In genomic region chr15:5234659-5235058, GRCm38 (mm10) we compare ENCODE assay signal across 30 mouse cellular contexts. TPM values are rescaled to one million over a fixed set of nuclear protein-coding genes. Genes with fewer than 3 reads are reported as not detected.
DNase-seq lines count a peak whose midpoint lies in the region; ATAC-seq lines count a peak whose summit lies in the region.
"Had no signal": no experiment of that assay in that cellular context is flagged by ENCODE, and none has a peak within 500 bp of the region (broad histone marks: within the 10 kb centered on the region; RNA-seq: fewer than 3 reads in every experiment).

No protein-coding gene starts in this region.

- no peaks in the 10 kb centered on the region for H3K9me3 ChIP-seq in embryonic facial prominence, embryonic 11.5 days (replicated peaks; ENCODE audit: control insufficient read depth, low read length)
- no peaks in the 10 kb centered on the region for H3K9me3 ChIP-seq in embryonic facial prominence, embryonic 10.5 days
- no peaks in the 10 kb centered on the region for H3K9me3 ChIP-seq in megakaryocyte, embryonic 14.5 days
- no peaks in the 10 kb centered on the region for H3K9me3 ChIP-seq in midbrain, embryonic 10.5 days (replicated peaks)
- H3K9me3 ChIP-seq: embryonic facial prominence, embryonic 15.5 days; forebrain, embryonic 12.5 days; hindbrain, embryonic 10.5 days; hindbrain, embryonic 15.5 days; intestine, embryonic 15.5 days; limb, embryonic 10.5 days; limb, embryonic 15.5 days; liver, embryonic 13.5 days; midbrain, embryonic 12.5 days; stomach, embryonic 15.5 days had no signal

- H3K27ac ChIP-seq in embryonic facial prominence, embryonic 11.5 days (replicated peaks; ENCODE audit: low read depth, low read length) = no peak overlapping the region
- H3K27ac ChIP-seq in embryonic facial prominence, embryonic 10.5 days (replicated peaks) = no peak overlapping the region
- H3K27ac ChIP-seq in midbrain, embryonic 10.5 days (replicated peaks) = no peak overlapping the region
- H3K27ac ChIP-seq: embryonic facial prominence, embryonic 15.5 days; forebrain, embryonic 12.5 days; hindbrain, embryonic 10.5 days; hindbrain, embryonic 15.5 days; intestine, embryonic 15.5 days; limb, embryonic 10.5 days; limb, embryonic 15.5 days; liver, embryonic 13.5 days; midbrain, embryonic 12.5 days; stomach, embryonic 15.5 days had no signal

- H3K4me2 ChIP-seq in embryonic facial prominence, embryonic 11.5 days (ENCODE audit: low read depth, low read length) = no peak overlapping the region
- H3K4me2 ChIP-seq: embryonic facial prominence, embryonic 15.5 days; forebrain, embryonic 12.5 days; intestine, embryonic 15.5 days; limb, embryonic 15.5 days; midbrain, embryonic 12.5 days; stomach, embryonic 15.5 days had no signal

- H3K4me3 ChIP-seq in embryonic facial prominence, embryonic 11.5 days (ENCODE audit: low read depth, low read length) = no peak overlapping the region
- no peak overlapping the region for H3K4me3 ChIP-seq in embryonic facial prominence, embryonic 10.5 days
- H3K4me3 ChIP-seq in megakaryocyte, embryonic 14.5 days (replicated peaks) = peak overlapping the region; percentile 5
- H3K4me3 ChIP-seq in midbrain, embryonic 10.5 days = no peak overlapping the region
- H3K4me3 ChIP-seq: embryonic facial prominence, embryonic 15.5 days; forebrain, embryonic 12.5 days; hindbrain, embryonic 10.5 days; hindbrain, embryonic 15.5 days; intestine, embryonic 15.5 days; limb, embryonic 10.5 days; limb, embryonic 15.5 days; liver, embryonic 13.5 days; midbrain, embryonic 12.5 days; stomach, embryonic 15.5 days had no signal

- WGBS in embryonic facial prominence, embryonic 11.5 days = 82% methylated on average over 16 of the region's 16 CpGs
- 80% methylated on average over 16 of the region's 16 CpGs for WGBS in embryonic facial prominence, embryonic 10.5 days
- 88% methylated on average over 16 of the region's 16 CpGs for WGBS in midbrain, embryonic 10.5 days

- no peak overlapping the region for H3K9ac ChIP-seq in embryonic facial prominence, embryonic 11.5 days (replicated peaks; ENCODE audit: low read length)
- H3K9ac ChIP-seq: embryonic facial prominence, embryonic 15.5 days; forebrain, embryonic 12.5 days; forebrain, postnatal 0 days; hindbrain, embryonic 15.5 days; intestine, embryonic 15.5 days; limb, embryonic 15.5 days; liver, embryonic 13.5 days; midbrain, embryonic 12.5 days; stomach, embryonic 15.5 days had no signal

- H3K27me3 ChIP-seq in embryonic facial prominence, embryonic 11.5 days (ENCODE audit: control insufficient read depth, insufficient read depth, low read length) = no peaks in the 10 kb centered on the region
- H3K27me3 ChIP-seq in embryonic facial prominence, embryonic 10.5 days (replicated peaks; ENCODE audit: low read depth, poor library complexity, severe bottlenecking) = 0 out of 2 replicates have a peak, but pooled peaks cover under 1% of the 10 kb centered on the region
- H3K27me3 ChIP-seq in megakaryocyte, embryonic 14.5 days (replicated peaks) = no peaks in the 10 kb centered on the region
- H3K27me3 ChIP-seq in midbrain, embryonic 10.5 days (ENCODE audit: low read depth, poor library complexity, severe bottlenecking) = 0 out of 2 replicates have a peak, but pooled peaks cover 1% of the 10 kb centered on the region
- H3K27me3 ChIP-seq: embryonic facial prominence, embryonic 15.5 days; intestine, embryonic 15.5 days; limb, embryonic 15.5 days; liver, embryonic 13.5 days; Patski; stomach, embryonic 15.5 days had no signal

- H3K4me1 ChIP-seq in embryonic facial prominence, embryonic 11.5 days (ENCODE audit: control insufficient read depth, insufficient read depth, low read length) = no peaks in the 10 kb centered on the region
- H3K4me1 ChIP-seq in embryonic facial prominence, embryonic 10.5 days = peaks cover 5% of the 10 kb centered on the region; the same call in 1 of the 2 replicates
- peaks cover 48% of the 10 kb centered on the region for H3K4me1 ChIP-seq in megakaryocyte, embryonic 14.5 days
- no peaks in the 10 kb centered on the region for H3K4me1 ChIP-seq in midbrain, embryonic 10.5 days
- H3K4me1 ChIP-seq: embryonic facial prominence, embryonic 15.5 days; forebrain, embryonic 12.5 days; hindbrain, embryonic 10.5 days; intestine, embryonic 15.5 days; limb, embryonic 10.5 days; midbrain, embryonic 12.5 days had no signal

- ATAC-seq in embryonic facial prominence, embryonic 11.5 days (replicated peaks; ENCODE audit: insufficient number of reproducible peaks, low FRiP score, low TSS enrichment, low read depth) = peak; percentile 59; the same call in 1 of the 2 replicates
- ATAC-seq in megakaryocyte, adult 5-6 weeks (ENCODE audit: poor library complexity, severe bottlenecking) = no peak
- ATAC-seq: Patski had no signal

- no peak for DNase-seq in embryonic facial prominence, embryonic 11.5 days (ENCODE audit: low spot score)
- DNase-seq in embryonic facial prominence, embryonic 10.5 days (ENCODE audit: low spot score) = no peak
- peak; percentile 23 for DNase-seq in ES-CJ7 (ENCODE audit: low read depth, low spot score)
- no peak for DNase-seq in urinary bladder, postnatal 4 days (ENCODE audit: low spot score in 2 of 2)
- no peak for DNase-seq in midbrain, embryonic 10.5 days (ENCODE audit: low spot score)
- DNase-seq: adrenal gland, postnatal 10 days; cerebellum, adult 11 months; cerebellum, adult 9-10 months; forebrain, postnatal 0 days; heart, postnatal 14 days; kidney, adult 2 months; kidney, postnatal 36 days; layer of hippocampus, postnatal 36 days; liver, embryonic 13.5 days; lung, adult 18-20 months; lung, postnatal 14 days; thymus, adult 18-20 months; thymus, postnatal 25 days had no signal

- no peaks in the 10 kb centered on the region for H3K36me3 ChIP-seq in embryonic facial prominence, embryonic 11.5 days (replicated peaks; ENCODE audit: control insufficient read depth, insufficient read depth, low read depth, low read length)
- no peaks in the 10 kb centered on the region for H3K36me3 ChIP-seq in embryonic facial prominence, embryonic 10.5 days (replicated peaks)
- peaks cover 9% of the 10 kb centered on the region for H3K36me3 ChIP-seq in megakaryocyte, embryonic 14.5 days (replicated peaks; ENCODE audit: low read length)
- H3K36me3 ChIP-seq in midbrain, embryonic 10.5 days = no peaks in the 10 kb centered on the region
- H3K36me3 ChIP-seq: embryonic facial prominence, embryonic 15.5 days; forebrain, embryonic 12.5 days; hindbrain, embryonic 10.5 days; hindbrain, embryonic 15.5 days; intestine, embryonic 15.5 days; limb, embryonic 10.5 days; limb, embryonic 15.5 days; midbrain, embryonic 12.5 days; stomach, embryonic 15.5 days had no signal

RNA-seq across cellular contexts. Expression of gene Ptger4, which starts 9.3 kb away (rescaled TPM):
- polyA plus RNA-seq in embryonic facial prominence, embryonic 11.5 days (2014; fragmentation: Nextera tagmentation; extraction: Ambion mirVana) = 1.5 TPM in 2 replicates
- 1.00 and 1.0 TPM in 2 replicates for polyA plus RNA-seq in embryonic facial prominence, embryonic 10.5 days (2016; fragmentation: Nextera tagmentation; extraction: Ambion mirVana)
- 1.3 TPM in 1 of 2 replicates, not detected in the other for polyA plus RNA-seq in megakaryocyte, embryonic 14.5 days (2012; ENCODE audit: insufficient read depth, low replicate concordance)
- 30.5 and 33.2 TPM in 2 replicates for total RNA-seq in megakaryocyte, adult 5-6 weeks (2015)
- 20.6 and 21.2 TPM in 2 replicates for total RNA-seq in megakaryocyte, adult 5-6 weeks (2017)
- 0.84 and 0.94 TPM in 2 replicates for polyA plus RNA-seq in midbrain, embryonic 10.5 days (2016; fragmentation: Nextera tagmentation; extraction: Ambion mirVana)

RNA-seq across cellular contexts. Expression of gene Ttc33, which starts 49.3 kb away (rescaled TPM):
- polyA plus RNA-seq in embryonic facial prominence, embryonic 11.5 days (2014; fragmentation: Nextera tagmentation; extraction: Ambion mirVana) = 50.7 and 53.9 TPM in 2 replicates
- 34.9 and 35.7 TPM in 2 replicates for polyA plus RNA-seq in embryonic facial prominence, embryonic 10.5 days (2016; fragmentation: Nextera tagmentation; extraction: Ambion mirVana)
- polyA plus RNA-seq in megakaryocyte, embryonic 14.5 days (2012; ENCODE audit: insufficient read depth, low replicate concordance) = 18.4 TPM in 1 of 2 replicates, not detected in the other
- 21.6 and 23.1 TPM in 2 replicates for total RNA-seq in megakaryocyte, adult 5-6 weeks (2015)
- total RNA-seq in megakaryocyte, adult 5-6 weeks (2017) = 34.1 and 38.5 TPM in 2 replicates
- polyA plus RNA-seq in midbrain, embryonic 10.5 days (2016; fragmentation: Nextera tagmentation; extraction: Ambion mirVana) = 37.3 and 41.3 TPM in 2 replicates
